Mouse (Mus musculus): ENCODE measurements around the gene Morc1.

GRCm38 (mm10) chr16:48621019-48621418 lies 190.0 kb downstream of the Morc1 start:
- no peak for TF ChIP-seq CTCF (IDR thresholded peaks at IDR 0.05; ENCODE audit: low read depth)
- TF ChIP-seq EP300 (IDR thresholded peaks at IDR 0.05; ENCODE audit: low read depth): no peak
